ENCODE assay signal across 13 mouse cellular contexts in the genomic region with DNA sequence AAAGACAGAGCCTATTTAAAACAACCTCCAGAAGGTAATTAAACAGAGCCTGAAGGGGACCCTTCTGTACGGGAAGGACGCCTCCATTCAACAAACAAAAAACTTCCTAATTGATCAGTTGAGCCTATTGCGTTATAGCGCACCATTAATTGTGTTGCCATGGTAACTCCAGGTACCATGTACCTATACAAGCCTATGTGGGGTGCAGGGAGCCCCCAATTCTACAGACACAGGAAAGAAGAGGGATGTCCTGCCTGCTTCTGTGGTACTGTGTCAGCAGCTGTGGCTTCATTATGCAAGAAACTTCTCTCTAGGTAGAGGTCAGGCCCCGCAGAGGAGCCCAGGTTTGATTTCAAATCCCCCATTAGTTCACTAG. TPM values are rescaled to one million over a fixed set of nuclear protein-coding genes. Genes with fewer than 3 reads are reported as not detected.
DNase-seq lines count a peak whose midpoint lies in the region; ATAC-seq and TF ChIP-seq lines count a peak whose summit lies in the region.
"Had no signal": no experiment of that assay in that cellular context is flagged by ENCODE, and none has a peak within 500 bp of the region (broad histone marks: within the 10 kb centered on the region; RNA-seq: fewer than 3 reads in every experiment).

No protein-coding gene starts in this region.

- 76% methylated on average over 5 of the region's 5 CpGs for WGBS in liver, adult 2 months
- WGBS in liver, postnatal 0 days (ENCODE audit: insufficient replicate concordance): 70% methylated on average over 5 of the region's 5 CpGs
- 26% methylated on average over 5 of the region's 5 CpGs for WGBS in forebrain, embryonic 12.5 days
- 41% methylated on average over 5 of the region's 5 CpGs for WGBS in hindbrain, embryonic 13.5 days
- 23% methylated on average over 5 of the region's 5 CpGs for WGBS in neural tube, embryonic 13.5 days

- H3K4me1 ChIP-seq in liver, adult 2 months (ENCODE audit: control insufficient read depth, insufficient read depth, low read length): peaks cover 8% of the 10 kb centered on the region
- peaks cover 20% of the 10 kb centered on the region for H3K4me1 ChIP-seq in liver, postnatal 0 days (ENCODE audit: insufficient read depth)
- peaks cover 28% of the 10 kb centered on the region for H3K4me1 ChIP-seq in forebrain, embryonic 12.5 days
- peaks cover 24% of the 10 kb centered on the region for H3K4me1 ChIP-seq in hindbrain, embryonic 13.5 days (replicated peaks)
- peaks cover 26% of the 10 kb centered on the region for H3K4me1 ChIP-seq in neural tube, embryonic 13.5 days (replicated peaks)

- TF ChIP-seq CTCF in liver, adult 2 months (IDR thresholded peaks at IDR 0.05; ENCODE audit: low read depth, low read length): no peak
- no peak for TF ChIP-seq CTCF in liver, postnatal 0 days (IDR thresholded peaks at IDR 0.05; ENCODE audit: low read depth)
- TF ChIP-seq CTCF in gastrocnemius, adult 2 months (IDR thresholded peaks at IDR 0.05): no peak

- no peak overlapping the region for H3K4me2 ChIP-seq in liver, postnatal 0 days (ENCODE audit: low read depth, low read length)
- H3K4me2 ChIP-seq in forebrain, embryonic 12.5 days: no peak overlapping the region
- no peak overlapping the region for H3K4me2 ChIP-seq in hindbrain, embryonic 13.5 days
- no peak overlapping the region for H3K4me2 ChIP-seq in neural tube, embryonic 13.5 days
- H3K4me2 ChIP-seq: stomach, embryonic 15.5 days had no signal

- no peaks in the 10 kb centered on the region for H3K79me2 ChIP-seq in liver, adult 2 months (ENCODE audit: control insufficient read depth, insufficient read depth, low read length)

- ATAC-seq in liver, postnatal 0 days: no peak
- ATAC-seq in forebrain, embryonic 12.5 days (ENCODE audit: low FRiP score): peak; percentile 59; the same call in 1 of the 2 replicates
- no peak for ATAC-seq in hindbrain, embryonic 13.5 days (ENCODE audit: low FRiP score)
- ATAC-seq in neural tube, embryonic 13.5 days (ENCODE audit: low read depth): peak; percentile 25; the same call in 1 of the 2 replicates
- ATAC-seq in megakaryocyte, adult 5-6 weeks (ENCODE audit: poor library complexity, severe bottlenecking): no peak

- no peak for TF ChIP-seq POLR2A in liver, adult 2 months (IDR thresholded peaks at IDR 0.05; ENCODE audit: extremely low read depth, insufficient read depth, low read length)

- H3K27ac ChIP-seq in liver, adult 2 months (replicated peaks; ENCODE audit: insufficient read depth, low read depth, low read length): peak overlapping the region; percentile 69
- H3K27ac ChIP-seq in liver, postnatal 0 days (ENCODE audit: low read depth): no peak overlapping the region
- peak overlapping the region; percentile 93 for H3K27ac ChIP-seq in forebrain, embryonic 12.5 days
- peak overlapping the region; percentile 60 for H3K27ac ChIP-seq in hindbrain, embryonic 13.5 days
- peak overlapping the region; percentile 55; the same call in 1 of the 2 replicates for H3K27ac ChIP-seq in neural tube, embryonic 13.5 days (replicated peaks)
- no peak overlapping the region for H3K27ac ChIP-seq in gastrocnemius, adult 2 months
- H3K27ac ChIP-seq: liver, embryonic 14.5 days; stomach, embryonic 15.5 days had no signal

- no peak overlapping the region for H3K4me3 ChIP-seq in liver, adult 2 months (ENCODE audit: insufficient read depth, low read depth, low read length)
- no peak overlapping the region for H3K4me3 ChIP-seq in liver, postnatal 0 days (ENCODE audit: low read depth, low read length)
- H3K4me3 ChIP-seq in forebrain, embryonic 12.5 days (replicated peaks): no peak overlapping the region
- H3K4me3 ChIP-seq in hindbrain, embryonic 13.5 days: no peak overlapping the region
- H3K4me3 ChIP-seq in neural tube, embryonic 13.5 days: no peak overlapping the region
- H3K4me3 ChIP-seq in gastrocnemius, adult 2 months: no peak overlapping the region
- H3K4me3 ChIP-seq: stomach, embryonic 15.5 days had no signal

- H3K36me3 ChIP-seq in liver, adult 2 months (ENCODE audit: control insufficient read depth, insufficient read depth, low read length): 0 out of 2 replicates have a peak, but pooled peaks cover 3% of the 10 kb centered on the region
- H3K36me3 ChIP-seq in liver, postnatal 0 days (replicated peaks; ENCODE audit: insufficient read depth, low read length): no peaks in the 10 kb centered on the region
- peaks cover 3% of the 10 kb centered on the region; the same call in 1 of the 2 replicates for H3K36me3 ChIP-seq in forebrain, embryonic 12.5 days (replicated peaks)
- no peaks in the 10 kb centered on the region for H3K36me3 ChIP-seq in hindbrain, embryonic 13.5 days
- no peaks in the 10 kb centered on the region for H3K36me3 ChIP-seq in neural tube, embryonic 13.5 days
- H3K36me3 ChIP-seq: stomach, embryonic 15.5 days had no signal

- H3K9ac ChIP-seq in liver, adult 2 months (ENCODE audit: low read depth, low read length): no peak overlapping the region
- H3K9ac ChIP-seq in liver, postnatal 0 days (replicated peaks): no peak overlapping the region
- H3K9ac ChIP-seq in forebrain, embryonic 12.5 days: no peak overlapping the region
- H3K9ac ChIP-seq in hindbrain, embryonic 13.5 days: no peak overlapping the region
- H3K9ac ChIP-seq in neural tube, embryonic 13.5 days: no peak overlapping the region
- H3K9ac ChIP-seq: liver, embryonic 14.5 days; stomach, embryonic 15.5 days had no signal

- no peaks in the 10 kb centered on the region for H3K27me3 ChIP-seq in liver, adult 2 months (ENCODE audit: control insufficient read depth, insufficient read depth, low read length)
- H3K27me3 ChIP-seq in liver, postnatal 0 days (ENCODE audit: insufficient read depth, low read length): no peaks in the 10 kb centered on the region
- no peaks in the 10 kb centered on the region for H3K27me3 ChIP-seq in forebrain, embryonic 12.5 days
- no peaks in the 10 kb centered on the region for H3K27me3 ChIP-seq in hindbrain, embryonic 13.5 days
- H3K27me3 ChIP-seq in neural tube, embryonic 13.5 days: no peaks in the 10 kb centered on the region
- H3K27me3 ChIP-seq: stomach, embryonic 15.5 days had no signal

- no peak for TF ChIP-seq EP300 in liver, postnatal 0 days (IDR thresholded peaks at IDR 0.05; ENCODE audit: low read depth)

- DNase-seq in liver, adult 2 months (ENCODE audit: extremely low read depth, low read depth, low spot score): no peak
- no peak for DNase-seq in liver, postnatal 0 days
- DNase-seq in gastrocnemius, adult 2 months: no peak
- no peak for DNase-seq in thymus, postnatal 36 days
- DNase-seq: cerebellum, adult 11-12 months; layer of hippocampus, postnatal 36 days; thymus, postnatal 25 days had no signal

- H3K9me3 ChIP-seq in liver, postnatal 0 days (ENCODE audit: low read length): no peaks in the 10 kb centered on the region
- H3K9me3 ChIP-seq in forebrain, embryonic 12.5 days: 0 out of 2 replicates have a peak, but pooled peaks cover 5% of the 10 kb centered on the region
- peaks cover under 1% of the 10 kb centered on the region; the same call in 1 of the 2 replicates for H3K9me3 ChIP-seq in hindbrain, embryonic 13.5 days
- no peaks in the 10 kb centered on the region for H3K9me3 ChIP-seq in neural tube, embryonic 13.5 days
- H3K9me3 ChIP-seq: stomach, embryonic 15.5 days had no signal

- intact Hi-C loops in gastrocnemius, adult 2 months (cut with DNase I): no loop called here

RNA-seq across cellular contexts. Expression of a gene that starts 39.2 kb away (rescaled TPM):
- total RNA-seq in liver, adult 2 months (2014; rRNA removed): 21.9 and 23.6 TPM in 2 replicates
- polyA plus RNA-seq in liver, adult 2 months (2012; rRNA removed): 23.4 and 31.8 TPM in 2 replicates
- 3.1 and 3.3 TPM in 2 replicates for polyA plus RNA-seq in liver, postnatal 0 days (2015; fragmentation: Nextera tagmentation; extraction: Ambion mirVana)
- polyA plus RNA-seq in forebrain, embryonic 12.5 days (2016; fragmentation: Nextera tagmentation; extraction: Ambion mirVana): 16.8 and 17.2 TPM in 2 replicates
- 18.3 and 19.6 TPM in 2 replicates for polyA plus RNA-seq in hindbrain, embryonic 13.5 days (2015; fragmentation: Nextera tagmentation; extraction: Ambion mirVana)
- polyA plus RNA-seq in neural tube, embryonic 13.5 days (2015; fragmentation: Nextera tagmentation; extraction: Ambion mirVana): 11.8 and 15.8 TPM in 2 replicates
- total RNA-seq in megakaryocyte, adult 5-6 weeks (2015): 6.5 and 8.4 TPM in 2 replicates
- total RNA-seq in megakaryocyte, adult 5-6 weeks (2017): 8.4 and 13.4 TPM in 2 replicates
- 1 to 10 TPM; 5.9 to 7.3 TPM for total RNA-seq in gastrocnemius, adult 2 months (2021)

Comparison
In these comparisons a context has a peak if more than half of its experiments do, and no peak if none do; other contexts are left out.
1. H3K27ac ChIP-seq: peak in liver, adult 2 months (single experiment), forebrain, embryonic 12.5 days (single experiment), hindbrain, embryonic 13.5 days (single experiment) and neural tube, embryonic 13.5 days (single experiment); none in liver, postnatal 0 days (single experiment) and gastrocnemius, adult 2 months (single experiment).
2. ATAC-seq: peak in forebrain, embryonic 12.5 days (single experiment) and neural tube, embryonic 13.5 days (single experiment); none in liver, postnatal 0 days (single experiment), hindbrain, embryonic 13.5 days (single experiment) and megakaryocyte, adult 5-6 weeks (single experiment).